Mouse (Mus musculus): Measurements from ENCODE around the gene Qser1.

The Qser1 gene

DNA sequence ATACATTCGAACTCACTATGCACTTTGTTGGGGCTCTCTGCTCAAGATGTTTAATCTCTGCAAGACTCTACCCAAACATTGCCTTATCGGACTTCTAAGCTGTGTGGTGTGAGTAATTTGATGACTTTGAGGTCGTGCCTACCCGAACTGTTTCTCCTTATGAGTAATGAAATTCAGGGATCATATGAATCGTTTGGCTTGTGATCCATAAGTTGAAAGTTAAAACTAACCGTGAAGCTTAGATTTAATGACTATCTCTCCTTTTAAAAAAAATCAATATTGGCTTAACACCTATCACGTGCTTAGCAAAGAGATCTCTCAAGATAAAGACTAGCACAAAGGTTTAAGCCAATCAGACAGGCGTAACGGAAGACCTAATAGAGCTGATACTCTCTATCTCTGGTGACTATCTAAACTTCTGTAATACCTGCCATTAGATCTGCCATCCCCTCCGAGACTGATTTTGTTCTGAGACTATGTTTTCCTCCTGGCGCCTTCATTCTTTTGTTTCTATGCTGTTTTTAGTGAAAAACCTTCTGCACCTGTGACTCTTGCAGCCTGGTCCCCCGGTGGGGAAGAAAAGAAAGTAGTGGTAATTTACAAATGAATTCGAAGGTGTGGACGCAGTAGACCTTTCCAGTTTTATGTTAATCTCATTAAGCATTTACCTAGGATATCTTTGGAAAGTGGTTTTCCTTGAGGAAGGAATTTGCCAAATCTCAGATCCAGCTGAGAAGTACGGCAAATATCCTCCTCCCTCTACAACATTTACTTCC is 1.2 kb upstream of the Qser1 start:
- no peak for DNase-seq (ENCODE audit: low spot score in 2 of 2)

DNA sequence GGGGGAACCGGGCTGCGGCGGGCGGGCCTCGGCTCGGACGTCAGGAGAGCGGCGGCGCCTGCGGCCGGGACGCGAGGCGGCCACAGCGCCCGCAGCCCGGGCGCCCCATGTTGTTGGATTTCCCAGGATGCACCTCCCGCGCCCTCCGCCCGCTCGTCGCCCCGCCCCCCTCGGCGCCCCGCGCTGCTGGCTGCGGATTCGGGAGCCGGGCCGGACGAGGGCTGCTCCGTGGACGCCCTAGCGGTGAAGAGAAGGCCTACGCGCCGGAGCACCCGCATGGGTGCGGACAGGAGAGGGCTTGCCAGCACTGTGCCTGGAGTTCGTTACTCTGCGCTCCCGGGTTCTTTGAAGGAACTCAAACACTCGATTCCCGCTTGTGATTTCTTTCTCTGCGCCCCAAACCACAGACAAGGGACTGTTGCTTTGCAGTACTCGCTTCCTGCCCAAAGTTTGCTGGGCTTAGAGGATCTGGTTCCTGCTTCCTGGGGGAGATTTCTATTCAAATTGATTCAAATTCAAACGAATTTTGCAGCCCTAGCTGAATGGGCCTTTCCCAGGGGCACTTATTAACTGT is 393 bp upstream of the Qser1 start:
- peak; percentile 73 to 91 for DNase-seq (ENCODE audit: low spot score in 2 of 2)

- DNase-seq (ENCODE audit: low spot score in 2 of 2), result peak; percentile 23 to 31
Measured at GRCm38 (mm10) chr2:104815561-104816370, 794 bp downstream of the Qser1 start.

DNA sequence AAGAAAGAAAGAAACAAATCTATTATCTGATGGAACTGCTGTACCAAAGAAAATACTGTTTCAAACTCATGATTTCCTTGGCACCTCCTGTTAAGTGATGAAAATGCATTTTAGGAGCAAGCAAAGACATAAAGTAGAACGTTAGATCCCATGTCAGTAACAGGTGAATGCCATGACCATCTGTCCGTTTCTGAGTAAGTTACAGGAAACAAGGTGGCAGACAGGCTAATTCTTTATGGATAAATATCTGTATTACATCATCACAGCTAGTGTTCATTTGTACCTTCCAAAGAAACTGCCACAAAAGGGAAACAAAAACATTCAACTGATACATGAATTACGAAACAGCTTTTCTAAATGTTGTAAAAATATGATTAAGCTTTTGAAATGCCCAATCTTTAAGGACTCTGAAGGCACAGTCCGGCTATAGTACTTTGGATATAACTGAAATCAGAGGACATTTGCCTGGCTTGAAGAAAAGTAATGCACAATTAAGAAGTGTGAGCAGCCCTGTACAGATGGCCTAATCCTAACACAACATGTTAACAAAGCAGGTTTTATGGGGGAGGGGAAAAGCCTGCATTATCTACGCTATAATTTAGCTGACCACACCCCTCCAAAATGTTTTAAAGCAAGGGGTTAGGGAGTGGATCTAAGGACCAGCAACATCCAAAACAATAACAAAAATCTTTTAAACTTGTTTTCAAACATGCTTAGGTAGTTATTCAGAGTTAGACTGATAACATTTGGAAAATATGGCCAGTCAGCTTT is 2.2 kb downstream of the Qser1 start:
- DNase-seq (ENCODE audit: low spot score in 2 of 2), result no peak

- DNase-seq (ENCODE audit: low spot score in 2 of 2), result no peak
Measured at GRCm38 (mm10) chr2:104805435-104805834, 11.1 kb downstream of the Qser1 start.

DNA sequence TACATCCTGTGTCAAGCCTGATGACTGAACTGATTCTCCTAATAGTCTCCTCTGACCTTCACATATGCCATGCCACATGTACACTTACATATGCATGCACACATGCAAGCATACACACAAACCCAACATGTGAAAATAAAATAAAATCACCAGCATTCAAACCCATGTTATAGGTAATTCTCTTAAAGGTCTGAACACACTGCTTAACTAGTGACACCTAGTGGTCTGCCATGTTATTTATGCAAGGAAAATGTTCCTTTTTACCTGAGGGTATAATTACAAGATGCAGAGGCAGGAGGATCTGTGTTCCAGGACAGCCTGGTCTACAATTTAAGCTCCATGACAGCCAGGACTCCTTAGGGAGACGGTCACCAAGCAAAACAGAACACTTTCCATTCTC is 41.8 kb downstream of the Qser1 start:
- no peak for DNase-seq (ENCODE audit: low spot score in 2 of 2)

DNA sequence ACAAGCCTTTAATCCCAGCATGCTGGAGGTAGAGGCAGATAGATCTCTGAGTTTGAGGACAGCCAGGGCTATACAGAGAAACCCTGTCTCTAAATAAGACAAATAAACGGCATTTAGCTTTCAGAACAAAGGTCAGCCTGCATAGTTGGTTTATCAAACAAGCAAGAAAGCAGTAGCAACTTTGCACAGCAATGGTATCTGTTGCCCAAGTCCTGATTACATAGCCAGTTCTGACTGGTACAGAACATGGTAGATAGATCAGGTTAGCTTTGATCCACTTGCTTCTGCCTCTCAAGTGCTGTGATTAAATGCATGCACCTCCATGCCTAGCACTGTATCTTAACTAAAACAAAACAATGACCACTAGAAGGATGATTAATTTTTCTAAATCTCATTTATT is 47.9 kb downstream of the Qser1 start:
- no peak for DNase-seq (ENCODE audit: low spot score in 2 of 2)

GRCm38 (mm10) chr2:104764018-104764417 is 52.5 kb downstream of the Qser1 start:
- no peak for DNase-seq (ENCODE audit: low spot score in 2 of 2)

DNA sequence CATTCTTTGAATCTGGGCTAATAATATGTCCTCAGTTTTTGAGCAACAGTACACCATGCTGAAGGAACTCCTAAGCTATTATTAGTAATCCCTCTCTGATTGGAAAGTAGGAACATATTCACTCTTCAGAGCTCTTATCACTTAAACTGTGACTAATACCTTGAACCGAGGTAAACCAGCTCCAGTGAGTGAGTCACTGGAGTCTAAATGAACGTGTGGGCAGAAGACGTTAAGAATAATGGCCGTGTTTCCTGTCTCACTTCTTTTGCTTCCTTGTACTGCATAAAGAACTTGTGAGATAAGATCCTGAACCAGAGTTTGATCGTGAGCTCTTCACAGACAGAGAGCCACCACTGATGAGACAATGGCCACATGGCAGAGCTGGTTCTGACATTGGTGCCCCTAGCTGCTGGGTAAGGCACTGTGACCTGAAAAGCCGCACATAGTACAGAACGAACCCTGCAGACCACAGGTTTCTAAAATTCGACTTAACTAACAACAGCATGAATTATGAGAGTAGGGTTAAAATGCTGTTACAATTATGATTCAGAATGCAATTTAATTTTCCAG is 53.3 kb downstream of the Qser1 start:
- no peak for DNase-seq (ENCODE audit: low spot score in 2 of 2)

DNA sequence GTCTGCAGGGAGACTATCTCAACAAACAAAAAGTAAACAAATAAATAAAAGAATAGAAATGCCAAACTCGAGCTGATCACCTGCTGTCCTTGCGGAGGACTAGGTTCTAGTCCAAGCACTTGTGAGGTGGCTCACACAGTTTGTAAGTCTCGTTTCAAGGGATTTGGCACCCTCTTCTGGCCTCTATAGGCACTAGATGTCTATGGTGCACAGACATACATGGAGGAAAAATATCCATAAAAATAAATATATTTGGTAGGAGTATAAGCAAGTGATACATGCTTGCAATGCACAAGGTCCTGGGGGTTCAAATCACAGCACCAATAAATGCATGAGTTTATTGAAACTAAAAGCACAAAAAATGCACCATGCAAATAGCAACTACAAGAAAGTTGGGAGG is 65.9 kb downstream of the Qser1 start:
- no peak for DNase-seq (ENCODE audit: low spot score in 2 of 2)

GRCm38 (mm10) chr2:104748652-104749183 is 67.8 kb downstream of the Qser1 start:
- no peak for DNase-seq (ENCODE audit: low spot score in 2 of 2)

DNA sequence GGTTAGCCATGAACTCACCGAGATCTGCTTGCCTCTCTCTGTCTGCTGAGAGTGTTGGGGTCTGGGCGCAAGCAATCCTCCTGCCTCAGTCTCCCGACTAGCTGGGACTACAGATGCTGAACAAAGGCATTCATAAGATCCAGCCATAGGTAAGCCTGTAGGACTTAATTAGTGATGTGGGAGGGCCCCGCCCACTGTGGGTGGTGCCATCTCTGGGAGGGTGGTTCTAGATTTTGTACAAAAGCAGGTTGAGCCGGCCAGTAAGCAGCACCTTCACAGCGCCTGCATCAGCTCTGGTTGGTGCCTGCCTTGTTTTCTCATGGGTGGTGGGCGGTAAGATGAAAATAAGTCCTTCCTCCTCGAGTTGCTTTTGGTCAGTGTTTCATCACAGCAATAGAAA is 70.3 kb downstream of the Qser1 start:
- no peak for DNase-seq (ENCODE audit: low spot score in 2 of 2)

- no peak for DNase-seq (ENCODE audit: low spot score in 2 of 2)
Measured at GRCm38 (mm10) chr2:104743971-104744370, 72.6 kb downstream of the Qser1 start.

DNA sequence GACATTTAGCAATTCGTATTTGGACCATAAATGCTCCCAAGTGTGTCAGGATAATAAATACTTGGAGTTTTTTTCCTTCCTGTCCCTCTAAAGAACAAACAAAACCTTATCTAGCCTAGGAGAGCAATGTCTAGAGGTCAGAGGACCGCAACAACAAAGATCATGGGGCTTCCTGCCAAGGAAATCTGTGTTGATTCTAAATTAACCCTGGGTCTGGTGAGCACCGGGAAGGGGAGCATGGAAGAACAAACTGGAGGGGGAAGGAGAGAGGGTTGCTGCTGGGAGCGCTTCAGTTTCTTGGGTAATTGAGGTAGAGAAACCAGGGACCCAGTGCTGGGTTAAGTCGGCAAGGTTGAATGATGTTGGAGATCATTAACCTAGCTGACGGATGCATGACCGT is 73.4 kb downstream of the Qser1 start:
- no peak for DNase-seq (ENCODE audit: low spot score in 2 of 2)

GRCm38 (mm10) chr2:104742741-104743064 is 73.9 kb downstream of the Qser1 start, which contains the start of gene Depdc7:
TSS of gene Depdc7 (minus strand) at chr2:104742878.
- DNase-seq (ENCODE audit: low spot score in 2 of 2), result peak; percentile 69 to 80

GRCm38 (mm10) chr2:104741896-104742740 is 74.4 kb downstream of the Qser1 start:
- no peak for DNase-seq (ENCODE audit: low spot score in 2 of 2)

- no peak for DNase-seq (ENCODE audit: low spot score in 2 of 2)
Measured at GRCm38 (mm10) chr2:104741015-104741758, 75.4 kb downstream of the Qser1 start.

- no peak for DNase-seq (ENCODE audit: low spot score in 2 of 2)
Measured at GRCm38 (mm10) chr2:104740248-104740949, 76.2 kb downstream of the Qser1 start.

- no peak for DNase-seq (ENCODE audit: low spot score in 2 of 2)
Measured at GRCm38 (mm10) chr2:104739691-104740090, 76.9 kb downstream of the Qser1 start.
